Mouse (Mus musculus) adrenal gland, adult 10 weeks (tissue): ENCODE data around the gene Olfr1329. TPM values are rescaled to one million over a fixed set of nuclear protein-coding genes. Genes with fewer than 3 reads are reported as not detected.

Experiments used
- polyA plus RNA-seq: library from polyadenylated mRNA; stranded (reverse); fragments of 350-450 nt; fragmentation: Illumina TruSeq; extraction: RNeasy Lipid Tissue Mini Kit (QIAGEN cat#74804); gene quantifications from one replicate; pipeline ENCODE4 v1.2.3, GENCODE M21; 2014; ENCODE audit warnings: low read depth, low replicate concordance

Gene Olfr1329
- polyA plus RNA-seq, result not detected

DNA sequence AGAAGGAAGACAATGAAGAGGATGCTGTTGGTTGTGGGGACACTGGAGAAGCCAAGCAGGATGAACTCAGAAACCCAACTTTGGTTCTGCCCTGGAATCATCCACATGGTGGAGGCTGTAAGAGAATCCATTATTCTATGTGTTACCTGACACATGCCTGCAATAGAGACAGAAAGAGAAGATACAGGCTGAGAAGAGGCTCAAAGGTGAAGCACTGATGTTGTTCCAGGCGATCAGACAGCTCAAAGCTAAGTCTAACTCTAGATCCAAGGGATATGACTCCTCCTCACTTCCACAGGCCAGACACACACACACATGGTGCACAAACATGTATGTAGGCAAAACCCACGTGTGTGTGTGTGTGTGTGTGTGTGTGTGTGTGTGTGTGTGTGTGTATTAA, at the start of gene Olfr1329:
TSS of gene Olfr1329 (minus strand) at position 101 of the 400 bp plus-strand sequence.

DNA sequence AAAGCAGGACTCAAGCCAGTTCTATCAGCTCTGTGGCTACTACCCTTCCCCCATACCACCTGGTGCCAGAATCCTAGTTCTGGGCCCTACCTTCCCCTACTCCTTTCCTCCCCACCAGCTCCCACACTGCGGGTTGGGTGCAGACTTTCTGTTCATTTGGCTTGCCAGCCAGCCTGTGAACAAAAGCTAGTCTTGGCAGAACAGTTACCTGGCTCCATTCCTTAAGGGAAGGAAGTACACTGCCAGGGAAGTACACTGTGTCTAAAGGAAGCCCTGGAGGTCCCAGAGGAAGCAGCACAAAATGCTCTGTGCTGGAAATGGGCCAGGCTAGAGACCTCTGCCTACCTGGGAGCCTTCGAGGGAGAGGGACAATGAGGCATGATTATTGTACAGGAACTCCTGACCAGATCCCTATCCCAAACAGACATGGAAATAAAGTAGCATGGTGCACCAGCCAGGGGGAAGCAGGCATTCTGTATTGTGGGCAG, 43.9 kb upstream of the Olfr1329 start, which contains the start of gene Lao1:
TSS of gene Lao1 (plus strand) at position 438 of the 488 bp plus-strand sequence.

GRCm38 (mm10) chr4:118938512-118938911, 21.2 kb upstream of the Olfr1329 start, which contains the start of gene Olfr1328:
TSS of gene Olfr1328 (minus strand) at chr4:118938612.

GRCm38 (mm10) chr4:118888297-118888696, 29.0 kb downstream of the Olfr1329 start, which contains the start of gene Olfr1330:
TSS of gene Olfr1330 (plus strand) at chr4:118888597.

Other genes starting within 250 kb of the Olfr1329 start
- not detected for gene Olfr1342, start 224.7 kb downstream of the Olfr1329 start, polyA plus RNA-seq
- not detected for gene Olfr1341, start 213.9 kb downstream of the Olfr1329 start, polyA plus RNA-seq
- gene Olfr1340, start 197.3 kb downstream of the Olfr1329 start, polyA plus RNA-seq, result not detected
- not detected for gene Olfr1339, start 185.3 kb downstream of the Olfr1329 start, polyA plus RNA-seq
- gene Olfr1338, start 158.7 kb downstream of the Olfr1329 start, polyA plus RNA-seq, result not detected
- not detected for gene Olfr1337, start 134.9 kb downstream of the Olfr1329 start, polyA plus RNA-seq
- gene Olfr1335, start 107.5 kb downstream of the Olfr1329 start, polyA plus RNA-seq, result not detected
- gene Olfr1333, start 81.2 kb downstream of the Olfr1329 start, polyA plus RNA-seq, result not detected
- gene Olfr1331, start 52.8 kb downstream of the Olfr1329 start, polyA plus RNA-seq, result not detected
- not detected for gene Olfr1330, start 28.9 kb downstream of the Olfr1329 start, polyA plus RNA-seq
- gene Olfr1328, start 21.1 kb upstream of the Olfr1329 start, polyA plus RNA-seq, result not detected
- not detected for gene Lao1, start 44.1 kb upstream of the Olfr1329 start, polyA plus RNA-seq
- gene Slc2a1, start 191.2 kb upstream of the Olfr1329 start, polyA plus RNA-seq, result 5.1 TPM